Mouse (Mus musculus) bone marrow, adult 2 months (tissue): ENCODE results near the gene Zfp46. TPM values are rescaled to one million over a fixed set of nuclear protein-coding genes. Genes with fewer than 3 reads are reported as not detected.

Experiments
- H3K27ac ChIP-seq: fragments of 200-500 bp; 2 replicates; pipeline ENCODE4 v1.5.1; 2012; ENCODE audit warnings: low read depth, mild to moderate bottlenecking, control low read depth, inconsistent platforms, low read length; ENCODE audit not compliant: control insufficient read depth, poor library complexity, insufficient read depth
- H3K4me1 ChIP-seq: fragments of 200-500 bp; 2 replicates; pipeline ENCODE4 v1.6.1; 2011; ENCODE audit warnings: low read length; ENCODE audit not compliant: control insufficient read depth, insufficient read depth
- H3K4me3 ChIP-seq: fragments of 200-500 bp; replicated peaks from 2 replicates; pipeline ENCODE3; 2011; ENCODE audit warnings: mild to moderate bottlenecking, low read depth, low read length, control low read depth; ENCODE audit not compliant: control insufficient read depth
- CTCF ChIP-seq: fragments of 200-500 bp; IDR thresholded peaks from 2 replicates; pipeline ENCODE4 v1.5.1; 2011; ENCODE audit warnings: low read length, control low read depth; ENCODE audit not compliant: control insufficient read depth, insufficient read depth
- POLR2A ChIP-seq: fragments of 200-500 bp; IDR thresholded peaks from 2 replicates; pipeline ENCODE4 v1.6.1; 2011; ENCODE audit warnings: low read depth, mild to moderate bottlenecking, control low read depth, low read length, borderline replicate concordance; ENCODE audit not compliant: control insufficient read depth
- WGBS: fragments of 180-500 bp; shearing (Covaris S2); methylation state at CpG from one replicate; pipeline ENCODE4 v1.1.7; 2018; 5-methylcytosine and 5-hydroxymethylcytosine counted together
- polyA plus RNA-seq: library from polyadenylated mRNA; stranded (reverse); fragments of >200 nt; gene quantifications from 2 replicates; pipeline ENCODE4 v1.2.4, GENCODE M21; 2011; ENCODE audit warnings: low replicate concordance; ENCODE audit not compliant: missing spikeins, insufficient read depth, insufficient read length

The Zfp46 gene
- 2.5 and 3.8 TPM in 2 replicates for polyA plus RNA-seq

GRCm38 (mm10) chr4:136284455-136284854 lies at the start of gene Zfp46:
TSS of gene Zfp46 (plus strand) at chr4:136284683.
- Histone ChIP-seq H3K27ac (peak within 1 kb of the TSS; percentile 16), H3K4me1 (no peaks in the 10 kb centered on the region), H3K4me3 (peak within 1 kb of the TSS; percentile 87)
- TF ChIP-seq CTCF = no peak
- TF ChIP-seq POLR2A = no peak
- 66% methylated on average over 5 of the region's 5 CpGs for WGBS

- no peak for TF ChIP-seq POLR2A
- no peak overlapping the region for H3K27ac ChIP-seq
- 24% methylated on average over 13 of the region's 13 CpGs for WGBS
- no peaks in the 10 kb centered on the region for H3K4me1 ChIP-seq
- no peak overlapping the region for H3K4me3 ChIP-seq
These were observed 45.8 kb upstream of the Zfp46 start for GRCm38 (mm10) chr4:136238669-136239068.

GRCm38 (mm10) chr4:136239111-136239510 lies 45.4 kb upstream of the Zfp46 start:
- H3K4me1 ChIP-seq = no peaks in the 10 kb centered on the region
- H3K4me3 ChIP-seq = no peak overlapping the region
- H3K27ac ChIP-seq = no peak overlapping the region
- no peak for TF ChIP-seq POLR2A
- 63% methylated on average over 9 of the region's 9 CpGs for WGBS

- WGBS = 9% methylated on average over 8 of the region's 8 CpGs
- no peak overlapping the region for H3K4me3 ChIP-seq
- TF ChIP-seq CTCF (peak; percentile 74), POLR2A (no peak)
- no peak overlapping the region for H3K27ac ChIP-seq
- H3K4me1 ChIP-seq = no peaks in the 10 kb centered on the region
These were observed 44.9 kb upstream of the Zfp46 start for GRCm38 (mm10) chr4:136239622-136240021.

- no peak overlapping the region for H3K27ac ChIP-seq
- WGBS = 50% methylated on average over 14 of the region's 14 CpGs
- H3K4me3 ChIP-seq = no peak overlapping the region
- no peaks in the 10 kb centered on the region for H3K4me1 ChIP-seq
- TF ChIP-seq CTCF (no peak), POLR2A (no peak)
These were observed 44.4 kb upstream of the Zfp46 start for GRCm38 (mm10) chr4:136240123-136240522.

GRCm38 (mm10) chr4:136240955-136241354 lies 43.5 kb upstream of the Zfp46 start:
- WGBS = 76% methylated on average over 8 of the region's 8 CpGs
- no peaks in the 10 kb centered on the region for H3K4me1 ChIP-seq
- no peak for TF ChIP-seq POLR2A
- TF ChIP-seq CTCF = no peak
- no peak overlapping the region for H3K4me3 ChIP-seq
- no peak overlapping the region for H3K27ac ChIP-seq

- WGBS = 41% methylated on average over 8 of the region's 8 CpGs
- no peak overlapping the region for H3K27ac ChIP-seq
- no peaks in the 10 kb centered on the region for H3K4me1 ChIP-seq
- TF ChIP-seq POLR2A (no peak), CTCF (peak; percentile 23; the same call in 1 of the 2 replicates)
- no peak overlapping the region for H3K4me3 ChIP-seq
These were observed 42.3 kb upstream of the Zfp46 start for GRCm38 (mm10) chr4:136242065-136242703.

- TF ChIP-seq CTCF = no peak
- TF ChIP-seq POLR2A = no peak
- Histone ChIP-seq H3K4me1 (no peaks in the 10 kb centered on the region), H3K4me3 (no peak overlapping the region), H3K27ac (no peak overlapping the region)
- 74% methylated on average over 7 of the region's 7 CpGs for WGBS
These were observed 41.8 kb upstream of the Zfp46 start for GRCm38 (mm10) chr4:136242728-136243127.

- H3K4me1 ChIP-seq = no peaks in the 10 kb centered on the region
- no peak for TF ChIP-seq CTCF
- H3K4me3 ChIP-seq = no peak overlapping the region
- no peak overlapping the region for H3K27ac ChIP-seq
- 74% methylated on average over 7 of the region's 7 CpGs for WGBS
These were observed 40.3 kb upstream of the Zfp46 start for GRCm38 (mm10) chr4:136244208-136244607.
